Mouse (Mus musculus): ENCODE data around the gene Gm37240.

GRCm38 (mm10) chr3:85842177-85842880, 45.0 kb downstream of the Gm37240 start:
- no peak for TF ChIP-seq HCFC1 (IDR thresholded peaks at IDR 0.05; ENCODE audit: borderline replicate concordance, insufficient read depth, low read length)
- no peak for TF ChIP-seq CHD2 (IDR thresholded peaks at IDR 0.05; ENCODE audit: low read depth, low read length)

Measured in ES-E14 (cell line).